Mouse (Mus musculus): Measurements from ENCODE around the gene Apol7a.
"Not testable (repeated sequence)": the region's sequence is repeated elsewhere in the genome, so short reads cannot be mapped to it uniquely, and the experiment has no call there.

GRCm38 (mm10) chr15:77444746-77445145 is 45.8 kb upstream of the Apol7a start:
- not testable (repeated sequence) for TF ChIP-seq CTCF (IDR thresholded peaks at IDR 0.05; ENCODE audit: borderline replicate concordance, control insufficient read depth, extremely low read depth, insufficient read depth, low read length, poor library complexity); POLR2A (IDR thresholded peaks at IDR 0.05; ENCODE audit: control insufficient read depth, extremely low read depth, insufficient read depth, low read length, poor library complexity)
